Mouse (Mus musculus) adrenal gland, postnatal 36 days (tissue): Measurements from ENCODE around the gene Cdh4. TPM values are rescaled to one million over a fixed set of nuclear protein-coding genes. Genes with fewer than 3 reads are reported as not detected.

Experiments
- DNase-seq, 2 experiments: peaks; one replicate each; pipeline ENCODE4 v3.0.0; 2021; ENCODE audit warnings: mixed read lengths in 1 of 2
- total RNA-seq, 2 experiments: library from RNA; stranded (reverse); gene quantifications; 2 replicates each; pipeline ENCODE4 v1.2.3; 2021

Cdh4 gene
- total RNA-seq, 2 experiments from 2014 or later: 3.8 to 5.1 TPM

GRCm38 (mm10) chr2:179742419-179742818 is 300.2 kb downstream of the Cdh4 start:
- no peak for DNase-seq

GRCm38 (mm10) chr2:179742828-179743227 is 300.6 kb downstream of the Cdh4 start:
- DNase-seq: no peak

DNA sequence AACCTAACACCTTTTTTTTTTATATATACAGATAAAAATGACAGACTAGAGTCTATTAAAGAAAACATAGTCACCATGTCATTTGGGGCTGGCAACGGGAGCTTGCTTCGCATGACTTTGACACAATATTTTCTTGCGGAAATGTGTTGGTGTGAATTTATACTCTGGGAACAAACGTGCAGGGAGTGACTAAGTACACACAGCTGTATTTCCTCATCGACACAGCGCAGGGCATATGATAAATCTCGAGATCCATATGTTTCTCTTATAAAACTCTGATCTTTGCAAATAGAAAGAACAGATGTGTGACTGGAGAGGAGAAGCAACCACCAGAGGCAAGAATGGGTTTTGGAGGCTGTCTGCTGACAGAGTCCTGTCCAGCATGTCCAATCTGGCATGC is 304.3 kb downstream of the Cdh4 start:
- DNase-seq: no peak

- no peak for DNase-seq
Measured at GRCm38 (mm10) chr2:179749399-179749798, 307.2 kb downstream of the Cdh4 start.

GRCm38 (mm10) chr2:179753811-179754210 is 311.6 kb downstream of the Cdh4 start:
- no peak for DNase-seq

DNA sequence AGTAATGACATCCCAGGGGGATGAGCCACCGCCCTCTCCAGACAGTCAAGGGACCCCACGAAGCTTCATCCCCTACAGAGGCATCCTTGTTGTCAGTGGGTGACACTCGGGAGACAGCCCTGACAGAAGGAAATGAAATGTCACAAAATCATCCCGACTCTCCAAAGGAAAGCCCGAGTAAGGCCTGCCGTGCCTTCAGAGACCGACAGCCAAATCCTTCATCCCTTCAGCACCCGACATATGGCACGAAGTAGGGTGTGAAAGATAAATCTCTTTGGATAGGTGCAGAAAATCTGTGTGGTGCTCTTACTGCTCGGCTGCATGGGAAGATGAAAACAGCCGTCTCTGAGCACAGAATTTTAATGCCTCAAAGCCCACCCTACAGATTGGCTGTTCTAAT is 312.5 kb downstream of the Cdh4 start:
- no peak for DNase-seq

DNA sequence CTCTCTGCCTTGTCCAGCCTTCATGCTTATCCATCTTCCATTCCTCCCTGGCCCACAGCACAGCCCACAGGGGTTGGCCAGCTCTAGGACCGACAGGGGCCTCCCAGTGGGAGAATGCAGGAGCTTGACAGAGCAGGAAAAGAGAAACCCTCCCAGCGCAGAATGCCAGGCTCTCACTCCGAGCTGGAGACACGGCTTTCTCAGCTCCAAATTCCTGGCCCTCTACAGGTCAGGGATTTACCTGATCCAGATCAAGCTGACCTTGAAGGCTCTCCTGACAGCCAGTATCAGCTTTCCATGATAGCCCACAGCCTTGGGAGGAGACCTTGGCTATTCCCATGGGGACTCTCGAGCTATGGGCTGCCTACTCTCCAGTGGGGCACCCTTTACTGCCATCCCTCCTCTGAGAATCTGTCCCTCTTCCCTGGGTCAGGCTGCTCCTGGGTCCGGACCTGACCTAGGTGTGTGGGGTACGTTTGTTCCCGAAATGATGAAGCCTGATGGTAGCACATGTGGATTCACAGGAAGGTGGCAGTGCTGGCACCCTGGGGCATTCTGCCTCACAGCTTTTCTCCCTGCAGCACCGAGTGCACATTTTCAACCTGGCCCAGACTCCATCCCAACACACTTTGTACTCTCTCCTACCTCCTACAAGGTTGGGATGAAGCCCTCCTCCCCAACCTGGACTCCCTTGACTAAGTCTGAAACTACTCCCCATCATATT is 319.6 kb downstream of the Cdh4 start:
- no peak for DNase-seq

DNA sequence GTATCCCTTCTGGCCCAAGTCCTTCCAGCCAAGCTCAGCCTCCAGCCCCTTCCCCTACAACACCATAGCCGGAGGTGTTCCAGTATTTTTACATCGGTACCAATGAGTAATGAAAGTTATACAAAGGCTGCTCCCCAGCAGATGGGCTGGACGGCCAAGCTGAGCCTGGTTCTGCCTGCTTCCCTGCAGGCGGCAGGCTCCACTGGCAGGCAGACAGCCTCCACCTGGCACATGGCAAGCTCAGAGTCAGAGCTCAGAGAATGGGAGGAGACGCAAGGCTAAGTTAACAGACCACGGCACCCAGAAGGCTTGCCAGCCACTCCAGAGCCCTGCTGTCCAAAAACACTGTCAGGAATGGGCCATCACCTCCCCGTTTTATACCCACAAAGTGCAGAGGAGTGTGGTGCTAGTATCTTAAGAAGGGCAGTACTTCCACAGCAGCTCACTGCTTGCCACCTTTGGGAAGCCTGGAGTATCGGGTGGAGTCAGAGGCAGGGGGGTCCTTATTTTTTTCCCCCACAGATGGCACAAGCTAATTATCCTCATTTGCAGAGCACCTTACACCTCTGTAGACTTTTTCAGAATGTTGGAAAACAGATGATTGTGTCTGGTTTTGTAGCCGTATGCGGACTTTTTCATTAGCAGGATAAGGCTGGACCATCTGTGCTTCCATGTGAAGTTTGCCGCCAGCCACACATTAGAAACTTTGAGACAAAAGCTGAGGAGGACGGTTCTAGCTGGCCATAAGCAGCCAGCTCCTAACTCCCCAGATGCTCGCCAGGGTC is 320.5 kb downstream of the Cdh4 start:
- DNase-seq: no peak

GRCm38 (mm10) chr2:179764460-179764859 is 322.2 kb downstream of the Cdh4 start:
- no peak for DNase-seq

- DNase-seq: no peak
Measured at GRCm38 (mm10) chr2:179766664-179767526, 324.7 kb downstream of the Cdh4 start.

GRCm38 (mm10) chr2:179767527-179767849 is 325.3 kb downstream of the Cdh4 start:
- no peak for DNase-seq

DNA sequence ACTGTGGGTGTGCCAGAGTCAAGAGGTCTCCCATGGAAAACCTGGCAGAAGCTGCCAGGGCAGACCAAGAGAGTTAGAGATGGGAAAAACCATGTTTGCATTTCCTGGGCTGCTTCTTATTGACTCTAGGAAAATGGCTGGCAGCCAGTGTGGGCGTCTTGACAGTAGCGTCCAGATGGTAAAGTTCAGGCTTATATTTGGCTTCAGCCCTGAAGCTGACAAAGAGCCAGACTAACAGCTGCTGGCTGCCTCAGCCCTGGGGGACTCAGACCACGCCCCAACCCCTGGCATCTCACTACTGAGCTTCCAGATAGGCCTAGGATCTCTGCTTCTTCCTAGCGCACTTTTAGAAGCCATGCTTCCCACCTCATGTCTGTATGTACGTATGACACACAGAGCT is 326.9 kb downstream of the Cdh4 start:
- peak in 1 of 2 experiments; percentile 6 for DNase-seq

DNA sequence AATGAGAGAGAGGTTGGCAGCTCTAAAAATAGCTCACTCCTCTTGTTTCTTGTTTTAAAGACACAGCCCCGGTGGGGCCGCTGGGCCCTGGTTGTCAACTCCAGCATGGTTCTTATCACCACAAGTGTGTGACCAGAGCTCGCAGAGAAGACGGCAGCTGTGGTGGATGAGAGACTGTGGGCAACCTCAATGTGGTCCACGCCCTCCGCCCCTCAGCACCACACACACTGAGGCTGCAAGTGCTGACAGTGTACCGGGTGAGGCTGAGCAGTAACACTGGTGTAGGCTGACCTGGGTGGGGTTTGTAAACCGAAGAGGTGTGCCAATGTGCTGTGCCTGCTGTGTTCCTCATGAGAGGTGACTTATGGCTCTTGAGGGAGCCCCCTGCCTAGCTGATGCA is 327.7 kb downstream of the Cdh4 start:
- no peak for DNase-seq

- DNase-seq: no peak
Measured at GRCm38 (mm10) chr2:179774440-179775110, 332.3 kb downstream of the Cdh4 start.

- DNase-seq: no peak
Measured at GRCm38 (mm10) chr2:179775999-179776705, 333.9 kb downstream of the Cdh4 start.

DNA sequence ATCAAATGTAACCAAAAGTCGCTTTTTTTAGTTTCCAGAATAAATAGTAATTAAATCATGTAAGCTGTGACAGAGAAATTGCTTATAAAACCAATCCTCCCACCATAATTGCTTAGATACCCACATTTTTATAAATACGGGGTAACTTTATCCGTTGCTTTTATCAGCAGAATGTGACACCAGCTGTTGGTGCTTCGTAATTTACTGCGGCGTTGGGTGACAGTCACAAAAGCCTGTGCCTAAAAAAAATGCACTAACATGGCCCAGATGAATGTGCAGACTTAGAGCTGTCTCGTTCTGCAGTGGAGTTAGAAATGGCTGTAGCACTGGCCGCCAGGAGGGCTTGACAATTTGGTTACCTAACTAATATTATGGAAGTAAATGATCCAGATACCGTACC is 337.0 kb downstream of the Cdh4 start:
- no peak for DNase-seq

DNA sequence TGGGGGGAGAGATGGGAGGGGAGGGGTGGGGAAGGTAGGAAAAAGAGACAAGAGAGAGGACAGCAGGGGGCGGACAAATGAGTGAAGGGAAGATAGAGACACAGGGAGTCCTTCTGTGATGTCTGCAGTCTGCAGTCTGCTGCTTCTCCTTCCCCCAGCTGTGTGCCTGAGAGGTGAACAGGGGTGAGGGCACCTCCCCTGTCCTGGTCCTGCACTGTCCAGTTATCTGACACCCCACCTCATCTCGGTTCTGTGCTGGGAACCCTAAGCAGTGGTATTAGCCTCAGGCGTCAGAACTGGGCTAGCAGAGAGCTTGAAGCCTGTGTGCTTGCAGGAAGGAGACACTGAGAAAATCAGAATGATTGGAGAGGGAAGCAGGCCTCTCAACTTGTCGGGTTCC is 338.7 kb downstream of the Cdh4 start:
- DNase-seq: no peak

DNA sequence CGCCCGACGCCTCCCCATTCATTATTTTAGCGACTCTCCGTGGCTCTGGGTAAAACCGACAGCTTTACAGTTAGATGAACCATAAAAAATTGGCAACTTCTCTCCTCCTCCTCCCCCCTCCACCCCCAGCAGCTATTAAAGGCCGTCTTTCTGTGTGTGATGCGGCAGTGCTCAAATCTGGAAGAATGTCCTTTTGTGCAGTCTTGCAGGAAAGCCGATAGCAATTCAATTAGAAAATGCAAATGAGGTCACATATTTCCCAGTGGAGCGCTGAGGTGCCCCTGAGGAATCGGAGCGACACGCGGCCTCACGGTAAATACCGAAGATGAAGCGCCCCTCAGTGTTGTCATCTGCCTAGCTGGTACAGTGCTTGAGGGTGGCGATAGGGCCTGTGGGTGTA is 345.0 kb downstream of the Cdh4 start:
- DNase-seq: no peak

DNA sequence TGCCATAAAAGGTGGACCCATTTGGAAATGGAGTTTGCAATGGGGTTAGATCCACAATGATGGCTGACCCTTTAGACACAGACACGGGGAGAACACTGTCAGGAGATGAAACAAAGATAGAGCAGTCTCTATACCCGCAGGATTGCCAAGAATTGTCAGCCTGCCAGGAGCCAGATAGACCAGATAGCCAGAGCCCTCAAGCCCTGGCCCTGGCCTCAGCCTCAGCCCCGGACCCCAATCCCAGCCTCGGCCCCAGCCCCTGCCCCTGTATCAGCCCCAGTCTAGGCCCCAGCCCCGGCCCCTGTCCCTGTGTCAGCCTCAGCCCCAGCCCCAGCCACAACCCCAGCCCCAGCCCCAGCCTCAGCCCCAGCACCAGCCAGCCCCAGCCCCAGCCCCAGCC is 345.6 kb downstream of the Cdh4 start:
- DNase-seq: no peak

GRCm38 (mm10) chr2:179790684-179791083 is 348.5 kb downstream of the Cdh4 start:
- no peak for DNase-seq

GRCm38 (mm10) chr2:179792426-179793133 is 350.3 kb downstream of the Cdh4 start:
- DNase-seq: no peak
